Mouse (Mus musculus) left cerebral cortex, postnatal 25 days (tissue): ENCODE data around the gene AC141477.1. TPM values are rescaled to one million over a fixed set of nuclear protein-coding genes. Genes with fewer than 3 reads are reported as not detected.
A peak's percentile ranks its signal among the peaks of the same experiment; 100 is the strongest.

Source experiments
- DNase-seq, 2 experiments: peaks; one replicate each; pipeline ENCODE4 v3.0.0; 2022; ENCODE audit warnings: low spot score in 2 of 2, mixed read lengths in 1 of 2
- intact Hi-C: fragments of 180-260 bp; cut with DNase I; formaldehyde crosslinking; loops from one replicate; pipeline ENCODE4 v1.15.1; 2025
- total RNA-seq, 2 experiments: library from RNA; stranded (reverse); gene quantifications; 2 replicates each; pipeline ENCODE4 v1.2.3; 2021

Gene AC141477.1
- total RNA-seq, result not detected

DNA sequence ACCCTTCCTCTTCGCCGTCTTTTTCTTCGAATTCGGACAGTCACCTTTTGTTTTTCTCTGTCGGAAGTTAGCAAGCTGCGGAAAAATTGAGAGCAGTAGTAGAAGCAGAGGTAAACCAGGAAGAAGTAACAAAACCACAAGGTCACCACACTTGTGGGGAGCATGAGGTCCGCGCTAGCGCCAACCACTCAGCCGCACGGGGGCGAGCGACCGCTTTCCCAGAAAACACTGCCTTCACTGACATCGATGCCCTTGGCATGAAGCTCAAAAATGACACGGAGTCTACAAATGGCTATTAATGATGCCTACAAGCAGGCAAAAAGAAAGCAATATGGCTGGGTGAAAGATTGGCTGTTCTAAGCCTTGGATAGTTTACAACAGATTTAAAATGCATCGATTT is at the start of gene AC141477.1:
Gene AC141477.1, minus strand, starts transcription at position 164 of the 400 bp plus-strand sequence.
- no peak for DNase-seq
- intact Hi-C loops, result no loop called here

DNA sequence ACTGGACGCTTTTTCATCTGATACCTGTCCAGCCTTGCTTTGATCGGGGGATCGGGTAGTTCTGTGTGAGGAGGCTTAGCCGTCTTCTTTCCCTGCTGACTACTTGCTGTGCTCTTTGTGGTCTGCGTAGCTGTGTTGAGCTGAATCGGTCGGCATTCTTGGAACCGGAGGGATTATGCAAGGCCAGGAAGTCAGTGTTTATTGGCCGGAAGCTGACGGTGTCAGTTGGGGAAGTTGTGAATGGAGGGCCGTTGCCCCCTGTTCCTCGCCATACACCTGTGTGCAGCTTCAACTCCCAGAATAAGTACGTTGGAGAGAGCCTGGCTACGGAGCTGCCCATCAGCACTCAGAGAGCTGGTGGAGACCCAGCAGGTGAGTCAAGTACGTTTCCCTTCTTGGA is 49.0 kb upstream of the AC141477.1 start:
- no peak for DNase-seq
- intact Hi-C loops, result no loop called here

GRCm38 (mm10) chr10:76488265-76488664 is 48.0 kb upstream of the AC141477.1 start:
- no peak for DNase-seq
- intact Hi-C loops, result no loop called here

- DNase-seq, result no peak
- intact Hi-C loops, result loop anchor here (2.0 kb wide), 1 partner anchor 22 kb away; no protein-coding TSS in a partner anchor
These were observed 46.1 kb upstream of the AC141477.1 start for GRCm38 (mm10) chr10:76486302-76486701.

DNA sequence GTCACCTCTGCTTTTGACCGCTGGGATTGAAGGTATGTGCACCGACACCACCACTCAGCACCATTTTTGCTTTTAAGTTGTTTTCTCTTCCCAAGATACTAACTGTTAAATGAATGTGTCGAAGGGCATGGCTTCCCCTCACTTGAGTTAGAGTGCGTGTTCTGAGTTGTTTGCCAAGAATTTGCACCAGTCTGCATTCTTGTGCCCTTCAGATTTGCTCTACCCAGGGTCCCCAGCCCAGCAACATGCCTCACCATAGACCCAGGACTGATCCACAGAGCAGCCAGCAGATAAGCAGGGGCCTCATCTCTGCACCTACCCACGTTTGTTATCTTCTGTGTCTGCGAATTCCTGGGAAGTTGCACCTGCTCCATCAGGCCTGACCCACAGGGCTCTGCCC is 41.2 kb upstream of the AC141477.1 start:
- intact Hi-C loops, result no loop called here
- DNase-seq, result no peak

- DNase-seq, result no peak
- intact Hi-C loops, result no loop called here
These were observed 40.6 kb upstream of the AC141477.1 start for GRCm38 (mm10) chr10:76480851-76481250.

GRCm38 (mm10) chr10:76473759-76474158 is 33.5 kb upstream of the AC141477.1 start:
- intact Hi-C loops, result no loop called here
- no peak for DNase-seq

DNA sequence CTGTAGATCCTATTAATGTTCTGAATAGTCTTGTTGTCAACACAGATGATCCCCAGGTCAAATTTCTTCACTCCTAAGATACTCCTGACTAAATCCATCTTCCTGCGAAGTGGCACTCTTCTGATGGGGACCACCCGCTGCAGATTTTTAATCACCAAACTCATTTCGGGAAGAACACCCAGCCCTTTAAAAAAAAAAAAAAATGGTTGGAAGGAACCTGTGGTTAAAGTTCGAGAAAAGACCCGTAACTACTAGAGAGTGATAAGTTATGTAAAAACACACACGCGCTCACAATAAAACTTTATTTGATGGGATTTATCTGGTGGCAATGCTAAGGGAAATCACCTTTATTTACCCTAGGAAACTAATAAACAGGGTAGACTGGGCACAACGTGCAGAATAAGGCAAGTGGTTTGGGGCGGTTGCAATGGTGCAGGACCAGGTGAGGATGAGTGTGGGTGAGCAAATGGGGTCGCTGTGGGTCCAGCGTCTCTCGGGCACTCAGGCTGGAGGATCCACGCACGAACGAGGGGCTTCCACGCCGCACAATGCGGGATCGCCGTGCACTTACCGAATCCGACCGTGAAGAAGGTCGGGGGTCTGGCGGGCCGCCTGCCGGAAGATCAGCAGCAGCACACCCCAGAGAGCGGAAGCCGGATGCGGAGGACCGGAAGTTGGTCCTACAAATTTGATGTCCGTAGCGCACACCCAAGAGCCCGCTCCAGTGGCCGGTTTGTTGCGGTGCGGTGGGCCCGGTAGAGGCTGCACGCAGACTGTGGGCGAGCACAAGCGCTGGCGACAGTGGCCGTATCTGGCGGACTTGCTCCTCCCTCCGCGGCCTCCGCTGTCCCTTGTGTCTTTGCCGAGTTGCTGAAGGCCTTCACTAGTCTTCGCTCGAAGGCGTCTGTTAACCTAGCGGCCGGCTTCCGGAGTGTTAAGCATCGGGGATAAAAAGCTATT is 28.2 kb upstream of the AC141477.1 start, which contains the start of the genes Mcm3ap and Ybey:
Gene Mcm3ap, plus strand, starts transcription at position 725 of the 960 bp plus-strand sequence.
Gene Ybey, minus strand, starts transcription at position 912 of the 960 bp plus-strand sequence.
- intact Hi-C loops, result loop anchor here (1.0 to 5.0 kb wide), 2 partner anchors 26 to 259 kb away; partner anchors contain the start of genes Col6a1 and Pcnt
- DNase-seq, result peak; percentile 89 to 94

GRCm38 (mm10) chr10:76462721-76463120 is 22.5 kb upstream of the AC141477.1 start:
- intact Hi-C loops, result no loop called here
- DNase-seq, result no peak

GRCm38 (mm10) chr10:76462312-76462711 is 22.1 kb upstream of the AC141477.1 start:
- peak; percentile 23 to 59 for DNase-seq
- intact Hi-C loops, result no loop called here

- intact Hi-C loops, result no loop called here
These were observed 21.0 kb upstream of the AC141477.1 start for GRCm38 (mm10) chr10:76461255-76461654.

GRCm38 (mm10) chr10:76455289-76455688 is 15.0 kb upstream of the AC141477.1 start:
- intact Hi-C loops, result no loop called here
- peak; percentile 34 to 68 for DNase-seq

More at GRCm38 (mm10) chr10:76461255-76461654, 21.0 kb upstream of the AC141477.1 start:
- DNase-seq, result no peak

- intact Hi-C loops, result no loop called here
- DNase-seq, result no peak
These were observed 8.6 kb upstream of the AC141477.1 start, which contains the start of gene 2610028H24Rik for GRCm38 (mm10) chr10:76448851-76449250. TSS of gene 2610028H24Rik (plus strand) at chr10:76449081.

- intact Hi-C loops, result no loop called here
- DNase-seq, result peak in 1 of 2 experiments; percentile 14
These were observed 7.4 kb upstream of the AC141477.1 start for GRCm38 (mm10) chr10:76447406-76448229.

GRCm38 (mm10) chr10:76445996-76446681 is 5.9 kb upstream of the AC141477.1 start:
- no peak for DNase-seq
- intact Hi-C loops, result no loop called here

GRCm38 (mm10) chr10:76442178-76443088 is 2.2 kb upstream of the AC141477.1 start, which contains the start of gene Pcnt:
TSS of gene Pcnt (minus strand) at chr10:76442786.
- intact Hi-C loops, result loop anchor here (1.0 kb wide), 1 partner anchor 26 kb away; the partner anchor contains the start of gene Mcm3ap
- DNase-seq, result peak; percentile 95 to 98

GRCm38 (mm10) chr10:76439107-76439890 is 945 bp downstream of the AC141477.1 start:
- no peak for DNase-seq
- intact Hi-C loops, result no loop called here
